Mouse (Mus musculus) C2C12 (cell line): ENCODE data around the gene Tgfb1i1.

Experiments
- CEBPB ChIP-seq: IDR thresholded peaks from one replicate; pipeline ENCODE4 v1.6.1; 2011; ENCODE audit warnings: low read depth, mild to moderate bottlenecking, control low read depth, moderate library complexity
- CTCF ChIP-seq: IDR thresholded peaks from one replicate; pipeline ENCODE4 v1.5.1; 2011; ENCODE audit not compliant: control insufficient read depth, insufficient read depth, insufficient read length
- MAX ChIP-seq: IDR thresholded peaks from one replicate; pipeline ENCODE4 v1.6.1; 2011; ENCODE audit warnings: mild to moderate bottlenecking, control low read depth
- MYOD1 ChIP-seq: IDR thresholded peaks from one replicate; pipeline ENCODE4 v1.6.1; 2011; ENCODE audit warnings: low read depth; ENCODE audit not compliant: control insufficient read depth, insufficient read length
- MYOG ChIP-seq: IDR thresholded peaks from one replicate; pipeline ENCODE4 v1.6.1; 2011; ENCODE audit not compliant: control insufficient read depth, insufficient read length; ENCODE audit errors: extremely low read depth
- USF1 ChIP-seq: IDR thresholded peaks from one replicate; pipeline ENCODE4 v1.6.1; 2011; ENCODE audit warnings: low read depth, mild to moderate bottlenecking, control low read depth, moderate library complexity

- TF ChIP-seq CTCF (no peak), MYOD1 (no peak), MAX (no peak), USF1 (no peak), MYOG (no peak), CEBPB (no peak)
Measured at GRCm38 (mm10) chr7:128300952-128301351, 54.3 kb downstream of the Tgfb1i1 start.
